Mouse (Mus musculus): ENCODE measurements around the gene Slc16a5.

DNA sequence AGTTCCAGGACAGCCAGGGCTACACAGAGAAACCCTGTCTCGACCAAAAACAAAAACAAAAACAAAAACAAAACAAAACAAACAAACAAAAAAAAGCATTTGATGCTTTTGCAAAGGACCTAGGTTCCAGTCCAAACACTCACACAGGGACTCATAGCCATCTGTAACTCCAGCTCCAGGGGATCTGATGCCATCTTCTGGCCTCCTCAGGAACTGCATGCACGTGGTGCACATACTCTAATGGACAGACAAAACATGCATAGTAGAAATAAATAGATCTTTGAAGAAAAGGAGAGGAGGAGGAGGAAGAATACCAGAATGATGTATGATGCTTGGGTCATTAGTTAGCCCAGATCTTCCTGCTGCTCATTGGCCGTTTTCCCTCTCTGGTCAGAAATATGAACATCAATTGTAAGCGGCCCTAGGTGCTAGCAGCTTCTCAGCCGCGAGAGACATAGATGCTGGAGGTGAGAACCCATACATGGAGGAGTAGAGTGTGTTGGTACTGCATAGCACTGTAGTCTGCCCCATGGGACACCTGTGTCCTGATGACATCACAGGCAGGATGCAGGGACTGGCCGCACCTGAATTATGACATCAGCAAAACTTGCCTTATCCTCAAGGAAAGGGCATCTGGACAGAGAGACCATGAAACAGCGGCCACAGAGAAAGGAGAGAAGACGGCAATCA lies 22.2 kb upstream of the Slc16a5 start, which contains the start of gene Trim80:
- TF ChIP-seq CTCF (IDR thresholded peaks at IDR 0.05; ENCODE audit: control insufficient read depth, insufficient read depth, low read length), result peak; percentile 38; the same call in 1 of the 2 replicates
- TF ChIP-seq POLR2A (IDR thresholded peaks at IDR 0.05; ENCODE audit: borderline replicate concordance, control insufficient read depth, low read depth, low read length), result no peak
